Mouse (Mus musculus): ENCODE data around the gene Cyb5r1. TPM values are rescaled to one million over a fixed set of nuclear protein-coding genes. Genes with fewer than 3 reads are reported as not detected.
"Not testable (repeated sequence)": the region's sequence is repeated elsewhere in the genome, so short reads cannot be mapped to it uniquely, and the experiment has no call there.

Gene Cyb5r1
- polyA plus RNA-seq, 1 experiment from 2014 or later, result 37.6 TPM

- Histone ChIP-seq H3K9ac (no peak overlapping the region), H3K27ac (ENCODE audit: poor library complexity, severe bottlenecking) (no peak overlapping the region), H3K4me1 (replicated peaks) (no peaks in the 10 kb centered on the region), H3K4me2 (no peak overlapping the region), H3K27me3 (replicated peaks) (no peaks in the 10 kb centered on the region), H3K9me3 (replicated peaks) (no peaks in the 10 kb centered on the region), H3K4me3 (no peak overlapping the region), H3K36me3 (no peaks in the 10 kb centered on the region)
- 90% methylated on average over 6 of the region's 6 CpGs for WGBS
- ATAC-seq (ENCODE audit: insufficient number of reproducible peaks, low FRiP score), result no peak
These were observed 35.1 kb downstream of the Cyb5r1 start for GRCm38 (mm10) chr1:134440437-134440836.

GRCm38 (mm10) chr1:134441737-134442136, 36.4 kb downstream of the Cyb5r1 start:
- H3K4me1 ChIP-seq (replicated peaks); H3K27ac ChIP-seq (ENCODE audit: poor library complexity, severe bottlenecking); ATAC-seq (ENCODE audit: insufficient number of reproducible peaks, low FRiP score); H3K4me2 ChIP-seq; H3K9ac ChIP-seq; H3K4me3 ChIP-seq; H3K27me3 ChIP-seq (replicated peaks); H3K9me3 ChIP-seq (replicated peaks); H3K36me3 ChIP-seq: not testable (repeated sequence)
- 96% methylated on average over 8 of the region's 10 CpGs for WGBS

- H3K4me3 ChIP-seq, result no peak overlapping the region
- H3K4me1 ChIP-seq (replicated peaks), result no peaks in the 10 kb centered on the region
- WGBS, result 89% methylated on average over 3 of the region's 3 CpGs
- no peak for ATAC-seq (ENCODE audit: insufficient number of reproducible peaks, low FRiP score)
- no peaks in the 10 kb centered on the region for H3K36me3 ChIP-seq
- no peak overlapping the region for H3K4me2 ChIP-seq
- no peak overlapping the region for H3K9ac ChIP-seq
- no peak overlapping the region for H3K27ac ChIP-seq (ENCODE audit: poor library complexity, severe bottlenecking)
- H3K27me3 ChIP-seq (replicated peaks), result no peaks in the 10 kb centered on the region
- no peaks in the 10 kb centered on the region for H3K9me3 ChIP-seq (replicated peaks)
These were observed 37.0 kb downstream of the Cyb5r1 start for GRCm38 (mm10) chr1:134442394-134442793.

GRCm38 (mm10) chr1:134443288-134443687, 37.9 kb downstream of the Cyb5r1 start:
- not testable (repeated sequence) for ATAC-seq (ENCODE audit: insufficient number of reproducible peaks, low FRiP score); H3K9ac ChIP-seq; H3K4me1 ChIP-seq (replicated peaks); H3K4me3 ChIP-seq; H3K4me2 ChIP-seq; H3K9me3 ChIP-seq (replicated peaks); H3K27ac ChIP-seq (ENCODE audit: poor library complexity, severe bottlenecking); H3K36me3 ChIP-seq; H3K27me3 ChIP-seq (replicated peaks)
- 83% methylated on average over 1 of the region's 1 CpGs for WGBS

- Histone ChIP-seq H3K9me3 (replicated peaks) (no peaks in the 10 kb centered on the region), H3K4me1 (replicated peaks) (no peaks in the 10 kb centered on the region), H3K4me3 (no peak overlapping the region), H3K36me3 (no peaks in the 10 kb centered on the region), H3K27ac (ENCODE audit: poor library complexity, severe bottlenecking) (no peak overlapping the region), H3K27me3 (replicated peaks) (no peaks in the 10 kb centered on the region), H3K4me2 (no peak overlapping the region), H3K9ac (no peak overlapping the region)
- no peak for ATAC-seq (ENCODE audit: insufficient number of reproducible peaks, low FRiP score)
- WGBS, result 81% methylated on average over 2 of the region's 2 CpGs
These were observed 40.1 kb downstream of the Cyb5r1 start for GRCm38 (mm10) chr1:134445418-134445817.

- not testable (repeated sequence) for H3K27me3 ChIP-seq (replicated peaks); H3K4me2 ChIP-seq; H3K4me3 ChIP-seq; H3K4me1 ChIP-seq (replicated peaks); H3K27ac ChIP-seq (ENCODE audit: poor library complexity, severe bottlenecking); ATAC-seq (ENCODE audit: insufficient number of reproducible peaks, low FRiP score); H3K9ac ChIP-seq; H3K36me3 ChIP-seq; H3K9me3 ChIP-seq (replicated peaks)
- 70% methylated on average over 3 of the region's 3 CpGs for WGBS
These were observed 43.2 kb downstream of the Cyb5r1 start for GRCm38 (mm10) chr1:134448537-134448936.

- no peak overlapping the region for H3K4me3 ChIP-seq
- ATAC-seq (ENCODE audit: insufficient number of reproducible peaks, low FRiP score), result no peak
- no peak overlapping the region for H3K9ac ChIP-seq
- no peaks in the 10 kb centered on the region for H3K36me3 ChIP-seq
- no peak overlapping the region for H3K27ac ChIP-seq (ENCODE audit: poor library complexity, severe bottlenecking)
- H3K4me1 ChIP-seq (replicated peaks), result no peaks in the 10 kb centered on the region
- 81% methylated on average over 4 of the region's 4 CpGs for WGBS
- H3K9me3 ChIP-seq (replicated peaks), result no peaks in the 10 kb centered on the region
- no peaks in the 10 kb centered on the region for H3K27me3 ChIP-seq (replicated peaks)
- no peak overlapping the region for H3K4me2 ChIP-seq
These were observed 44.8 kb downstream of the Cyb5r1 start for GRCm38 (mm10) chr1:134450201-134450600.

- H3K4me2 ChIP-seq, result no peak overlapping the region
- no peak overlapping the region for H3K27ac ChIP-seq (ENCODE audit: poor library complexity, severe bottlenecking)
- WGBS, result 42% methylated on average over 3 of the region's 3 CpGs
- H3K9me3 ChIP-seq (replicated peaks), result no peaks in the 10 kb centered on the region
- H3K4me1 ChIP-seq (replicated peaks), result peaks cover under 1% of the 10 kb centered on the region
- no peak overlapping the region for H3K9ac ChIP-seq
- H3K27me3 ChIP-seq (replicated peaks), result no peaks in the 10 kb centered on the region
- no peaks in the 10 kb centered on the region for H3K36me3 ChIP-seq
- no peak overlapping the region for H3K4me3 ChIP-seq
- ATAC-seq (ENCODE audit: insufficient number of reproducible peaks, low FRiP score), result no peak
These were observed 45.6 kb downstream of the Cyb5r1 start for GRCm38 (mm10) chr1:134450986-134451385.

- peaks cover 4% of the 10 kb centered on the region for H3K4me1 ChIP-seq (replicated peaks)
- H3K27me3 ChIP-seq (replicated peaks), result no peaks in the 10 kb centered on the region
- WGBS, result under 1% methylated on average over 61 of the region's 61 CpGs
- ATAC-seq (ENCODE audit: insufficient number of reproducible peaks, low FRiP score), result peak; percentile 97
- no peaks in the 10 kb centered on the region for H3K9me3 ChIP-seq (replicated peaks)
- peak within 1 kb of the TSS; percentile 65 for H3K27ac ChIP-seq (ENCODE audit: poor library complexity, severe bottlenecking)
- peaks cover 16% of the 10 kb centered on the region for H3K36me3 ChIP-seq
- peak within 1 kb of the TSS; percentile 79 for H3K9ac ChIP-seq
- H3K4me3 ChIP-seq, result peak within 1 kb of the TSS; percentile 72
- peak within 1 kb of the TSS; percentile 82 for H3K4me2 ChIP-seq
These were observed 49.8 kb downstream of the Cyb5r1 start, which contains the start of gene Klhl12 for GRCm38 (mm10) chr1:134454904-134455824. Klhl12 (plus strand) TSS chr1:134455531.

- H3K4me3 ChIP-seq, result peak overlapping the region; percentile 72
- H3K9ac ChIP-seq, result peak overlapping the region; percentile 29; the same call in 1 of the 2 replicates
- peaks cover 4% of the 10 kb centered on the region for H3K4me1 ChIP-seq (replicated peaks)
- no peaks in the 10 kb centered on the region for H3K9me3 ChIP-seq (replicated peaks)
- peaks cover 24% of the 10 kb centered on the region for H3K36me3 ChIP-seq
- H3K4me2 ChIP-seq, result peak overlapping the region; percentile 82
- no peaks in the 10 kb centered on the region for H3K27me3 ChIP-seq (replicated peaks)
- no peak for ATAC-seq (ENCODE audit: insufficient number of reproducible peaks, low FRiP score)
- 19% methylated on average over 5 of the region's 5 CpGs for WGBS
- no peak overlapping the region for H3K27ac ChIP-seq (ENCODE audit: poor library complexity, severe bottlenecking)
These were observed 50.7 kb downstream of the Cyb5r1 start for GRCm38 (mm10) chr1:134456060-134456459.

GRCm38 (mm10) chr1:134458139-134458727, 52.9 kb downstream of the Cyb5r1 start:
- H3K9me3 ChIP-seq (replicated peaks), result no peaks in the 10 kb centered on the region
- H3K4me3 ChIP-seq, result no peak overlapping the region
- H3K4me2 ChIP-seq, result no peak overlapping the region
- no peak overlapping the region for H3K9ac ChIP-seq
- 92% methylated on average over 7 of the region's 7 CpGs for WGBS
- ATAC-seq (ENCODE audit: insufficient number of reproducible peaks, low FRiP score), result no peak
- H3K27me3 ChIP-seq (replicated peaks), result no peaks in the 10 kb centered on the region
- no peak overlapping the region for H3K27ac ChIP-seq (ENCODE audit: poor library complexity, severe bottlenecking)
- H3K4me1 ChIP-seq (replicated peaks), result peaks cover 4% of the 10 kb centered on the region
- peaks cover 38% of the 10 kb centered on the region for H3K36me3 ChIP-seq

Data from heart, embryonic 12.5 days (tissue).